Mouse (Mus musculus) lung, embryonic 14.5 days (tissue): ENCODE data around the gene Wfdc12. TPM values are rescaled to one million over a fixed set of nuclear protein-coding genes. Genes with fewer than 3 reads are reported as not detected.

Source experiments
- ATAC-seq: fragments of 200-750 bp; cut with Nextera tagmentation; 2 replicates; pipeline ENCODE4 v1.8.0; 2017; ENCODE audit warnings: mild to moderate bottlenecking, moderate TSS enrichment, moderate library complexity; ENCODE audit not compliant: insufficient read depth
- DNase-seq: peaks from one replicate; pipeline ENCODE4 v3.0.0-alpha.2; 2015
- H3K27ac ChIP-seq: fragments of 300-500 bp; sonication (generic); 2 replicates; pipeline ENCODE4 v1.5.1; 2014; ENCODE audit warnings: low read depth, mild to moderate bottlenecking, moderate library complexity
- H3K27me3 ChIP-seq: fragments of 300-500 bp; sonication (generic); 2 replicates; pipeline ENCODE4 v1.6.1; 2014; ENCODE audit warnings: low read length, control low read depth; ENCODE audit not compliant: insufficient read depth
- H3K36me3 ChIP-seq: fragments of 300-500 bp; sonication (generic); 2 replicates; pipeline ENCODE4 v1.6.1; 2014; ENCODE audit warnings: control low read depth; ENCODE audit not compliant: insufficient read depth
- H3K4me1 ChIP-seq: fragments of 300-500 bp; sonication (generic); 2 replicates; pipeline ENCODE4 v1.6.1; 2014; ENCODE audit warnings: antibody characterized with exemption, control low read depth; ENCODE audit not compliant: insufficient read depth
- H3K4me2 ChIP-seq: fragments of 300-500 bp; sonication (generic); 2 replicates; pipeline ENCODE4 v1.6.1; 2014; ENCODE audit warnings: mild to moderate bottlenecking
- H3K4me3 ChIP-seq: fragments of 300-500 bp; sonication (generic); 2 replicates; pipeline ENCODE4 v1.5.1; 2014; ENCODE audit warnings: low read depth, low read length
- H3K9ac ChIP-seq: fragments of 300-500 bp; sonication (generic); 2 replicates; pipeline ENCODE4 v1.6.1; 2014
- H3K9me3 ChIP-seq: fragments of 300-500 bp; sonication (generic); 2 replicates; pipeline ENCODE4 v1.6.1; 2016; ENCODE audit warnings: low read depth, low read length, control low read depth
- CTCF ChIP-seq: IDR thresholded peaks from 2 replicates; pipeline ENCODE4 v1.5.1; 2016; ENCODE audit warnings: antibody characterized with exemption, low read depth
- WGBS: fragments of 180-500 bp; shearing (Covaris S2); extraction: QIAGEN DNeasy Blood & Tissue Kit; methylation state at CpG from one replicate; pipeline ENCODE4 v1.1.7; 2014; 5-methylcytosine and 5-hydroxymethylcytosine counted together
- polyA plus RNA-seq: library from polyadenylated mRNA; unstranded; fragments of >200 nt; fragmentation: Nextera tagmentation; extraction: Ambion mirVana; gene quantifications from 2 replicates; pipeline ENCODE4 v1.2.1, GENCODE M21; 2014

Wfdc12 gene
- polyA plus RNA-seq, 1 experiment from 2014 or later = not detected

DNA sequence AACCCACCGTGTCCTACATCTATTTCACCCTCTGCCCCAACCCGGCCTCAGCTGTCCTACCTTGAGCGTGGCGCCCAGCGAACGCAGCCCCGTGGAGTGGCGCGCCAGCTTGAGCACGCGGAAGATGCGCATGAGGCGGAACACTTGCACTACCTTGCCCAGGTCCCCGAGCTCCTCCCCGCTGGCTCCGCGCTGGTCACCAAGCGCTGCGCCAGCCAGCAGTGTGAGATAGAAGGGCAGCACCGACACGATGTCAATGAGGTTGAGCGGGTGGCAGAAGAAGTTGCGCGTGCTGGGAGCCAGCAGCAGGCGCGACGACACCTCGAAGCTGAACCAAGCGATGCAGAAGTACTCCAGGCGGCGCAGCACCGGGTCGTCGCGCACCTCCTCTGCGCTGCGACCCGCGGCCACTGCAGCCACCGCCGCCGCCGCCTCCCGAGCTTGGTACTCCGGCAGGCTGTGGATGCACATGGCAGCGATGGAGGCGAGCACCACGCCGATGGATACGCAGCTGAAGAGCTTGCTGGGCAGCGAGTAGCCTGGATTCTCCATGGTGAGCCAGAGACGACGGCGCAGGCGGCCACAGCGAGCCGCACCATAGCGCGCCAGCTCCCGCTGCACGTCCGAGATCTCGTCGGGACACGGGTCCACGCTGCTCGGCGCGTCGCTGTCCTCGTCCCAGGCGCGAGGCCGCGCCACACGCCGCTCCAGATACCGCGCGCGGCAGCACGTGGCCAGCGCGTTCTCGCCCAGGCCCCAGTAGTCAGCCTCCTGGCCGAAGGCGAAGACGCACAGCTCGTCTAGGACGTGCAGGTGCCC is 22.4 kb downstream of the Wfdc12 start:
- Histone ChIP-seq H3K4me3 (peak overlapping the region; percentile 35), H3K4me2 (peak overlapping the region; percentile 62), H3K27me3 (peaks cover 62% of the 10 kb centered on the region), H3K9me3 (no peaks in the 10 kb centered on the region), H3K9ac (no peak overlapping the region), H3K4me1 (no peaks in the 10 kb centered on the region), H3K27ac (no peak overlapping the region), H3K36me3 (no peaks in the 10 kb centered on the region)
- WGBS = 12% methylated on average over 86 of the region's 90 CpGs
- peak; percentile 42; the same call in 1 of the 2 replicates for ATAC-seq
- DNase-seq = peak; percentile 20
- TF ChIP-seq CTCF = no peak

DNA sequence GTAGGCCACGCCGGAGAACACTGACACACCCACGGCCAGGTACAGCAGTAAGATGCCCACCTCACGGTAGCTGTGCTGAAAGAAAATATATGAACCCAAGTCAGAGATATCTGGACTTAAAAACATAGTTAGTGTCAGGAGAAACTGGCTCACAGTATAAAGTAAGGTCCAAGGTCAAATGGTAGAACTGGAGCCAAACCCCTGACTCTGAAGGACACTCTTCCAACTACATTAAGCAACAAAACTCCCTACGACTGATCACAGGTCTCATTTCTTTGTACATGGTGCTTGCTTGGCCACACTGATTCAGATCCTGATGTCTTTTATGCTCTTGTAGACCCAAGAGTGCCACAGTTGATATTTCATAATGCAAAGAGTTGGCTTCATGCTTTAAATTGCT is 25.5 kb downstream of the Wfdc12 start:
- H3K4me2 ChIP-seq = no peak overlapping the region
- DNase-seq = no peak

DNA sequence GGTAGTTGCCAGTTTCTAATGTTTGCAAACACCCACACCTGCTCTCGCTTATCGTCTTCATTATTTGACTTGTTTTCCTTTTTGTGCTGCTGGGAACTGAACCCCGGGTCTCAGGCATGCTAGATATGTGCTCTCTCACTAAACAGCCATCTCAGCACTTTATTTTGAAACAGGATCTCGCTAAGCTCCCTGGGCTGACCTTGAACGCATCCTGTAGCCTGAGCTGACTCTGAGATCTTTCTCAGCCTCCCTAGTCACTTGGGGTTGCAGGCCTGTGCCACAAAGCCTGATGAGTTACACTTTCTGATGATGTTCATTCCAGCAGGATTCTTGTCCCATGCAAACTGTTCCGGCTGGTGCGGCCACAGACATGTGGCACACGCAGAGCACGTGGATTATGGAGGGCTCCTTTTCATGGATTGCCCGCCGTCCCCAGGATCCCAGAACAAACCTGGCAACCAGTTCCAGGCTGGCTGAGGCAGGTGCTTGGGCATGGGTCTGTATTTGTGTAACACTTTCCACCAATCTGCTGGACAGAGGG is 28.8 kb downstream of the Wfdc12 start:
- TF ChIP-seq CTCF = no peak
- DNase-seq (no peak), ATAC-seq (no peak)
- Histone ChIP-seq H3K9ac (no peak overlapping the region), H3K9me3 (no peaks in the 10 kb centered on the region), H3K4me2 (no peak overlapping the region), H3K27me3 (peaks cover 9% of the 10 kb centered on the region; the same call in 1 of the 2 replicates), H3K4me1 (no peaks in the 10 kb centered on the region), H3K27ac (no peak overlapping the region), H3K4me3 (no peak overlapping the region), H3K36me3 (no peaks in the 10 kb centered on the region)
- 67% methylated on average over 11 of the region's 11 CpGs for WGBS

More for the DNA sequence above, 25.5 kb downstream of the Wfdc12 start:
- H3K27ac ChIP-seq = no peak overlapping the region
- no peak overlapping the region for H3K9ac ChIP-seq
- no peaks in the 10 kb centered on the region for H3K4me1 ChIP-seq
- 85% methylated on average over 5 of the region's 5 CpGs for WGBS
- H3K36me3 ChIP-seq = no peaks in the 10 kb centered on the region
- no peak for TF ChIP-seq CTCF
- no peak overlapping the region for H3K4me3 ChIP-seq
- no peak for ATAC-seq
- H3K27me3 ChIP-seq = peaks cover 41% of the 10 kb centered on the region
- H3K9me3 ChIP-seq = no peaks in the 10 kb centered on the region

DNA sequence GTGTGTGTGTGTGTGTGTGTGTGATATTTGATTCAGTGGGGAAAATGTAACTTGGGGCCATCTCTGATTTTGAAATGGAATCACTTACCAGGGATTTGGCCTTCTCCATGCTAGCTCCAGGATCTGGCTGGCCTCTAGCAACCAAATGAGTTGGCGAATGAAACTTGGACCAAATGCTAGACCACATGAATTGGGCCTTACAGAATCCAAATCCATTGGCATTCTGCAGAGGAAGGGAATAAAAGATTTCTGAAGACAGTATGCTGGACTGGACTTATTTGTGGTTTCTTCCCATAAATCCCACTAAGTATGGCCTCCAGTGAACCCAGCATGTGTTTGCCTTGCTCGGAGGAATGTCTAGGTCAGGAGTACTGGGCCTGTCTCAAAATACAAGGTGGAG is 31.6 kb downstream of the Wfdc12 start:
- Histone ChIP-seq H3K27me3 (no peaks in the 10 kb centered on the region), H3K4me3 (no peak overlapping the region), H3K4me2 (no peak overlapping the region), H3K4me1 (no peaks in the 10 kb centered on the region), H3K9me3 (no peaks in the 10 kb centered on the region), H3K36me3 (peaks cover 3% of the 10 kb centered on the region; the same call in 1 of the 2 replicates), H3K9ac (no peak overlapping the region), H3K27ac (no peak overlapping the region)
- ATAC-seq (no peak), DNase-seq (no peak)
- no peak for TF ChIP-seq CTCF
- 86% methylated on average over 2 of the region's 2 CpGs for WGBS

DNA sequence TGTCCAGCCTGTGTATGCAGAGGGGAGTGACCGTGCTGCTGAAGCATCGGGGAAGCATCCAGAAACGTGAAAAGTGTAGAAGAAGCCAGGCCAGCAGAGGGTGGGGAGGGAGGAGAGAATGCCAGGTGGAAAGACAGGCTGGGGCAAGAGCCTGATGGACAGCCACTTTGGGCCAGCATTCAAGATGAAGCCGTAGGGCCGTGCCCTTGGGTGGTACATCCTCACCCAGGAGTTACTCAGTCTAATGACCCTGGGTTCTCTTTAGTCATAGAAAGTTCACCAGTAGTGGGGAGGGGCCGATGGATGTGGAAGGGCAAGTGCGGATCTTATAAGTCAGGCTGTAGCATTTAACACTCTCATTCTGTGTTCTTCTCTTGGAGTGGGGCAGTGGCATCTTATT is 34.2 kb downstream of the Wfdc12 start:
- H3K4me3 ChIP-seq = no peak overlapping the region
- no peaks in the 10 kb centered on the region for H3K27me3 ChIP-seq
- H3K4me2 ChIP-seq = no peak overlapping the region
- TF ChIP-seq CTCF = no peak
- no peaks in the 10 kb centered on the region for H3K9me3 ChIP-seq
- WGBS = 86% methylated on average over 7 of the region's 7 CpGs
- H3K9ac ChIP-seq = no peak overlapping the region
- DNase-seq (no peak), ATAC-seq (no peak)
- H3K4me1 ChIP-seq = no peaks in the 10 kb centered on the region
- H3K36me3 ChIP-seq = peaks cover 22% of the 10 kb centered on the region
- H3K27ac ChIP-seq = no peak overlapping the region

DNA sequence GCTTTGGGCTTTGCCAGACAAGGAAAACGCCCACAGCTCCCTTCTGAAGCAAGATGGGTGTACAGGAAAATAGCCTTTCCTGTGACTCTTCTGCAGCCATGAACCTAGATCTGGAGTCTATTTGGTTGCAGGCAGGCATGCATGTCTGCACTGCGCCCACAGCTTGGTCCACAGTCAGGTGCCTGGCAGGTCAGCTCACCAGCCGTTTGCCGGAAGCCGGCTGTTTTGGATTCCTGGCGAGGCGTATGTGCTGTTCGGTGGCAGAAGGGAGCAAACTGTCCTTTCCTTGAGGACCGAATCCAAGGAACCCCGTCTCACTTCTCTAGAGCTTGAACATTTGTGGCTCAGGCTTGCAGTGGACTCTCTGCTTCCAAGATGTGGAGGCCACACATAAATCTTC is 36.4 kb downstream of the Wfdc12 start:
- no peak for DNase-seq
- ATAC-seq = no peak
- WGBS = 92% methylated on average over 10 of the region's 10 CpGs
- no peak overlapping the region for H3K4me2 ChIP-seq
- no peak for TF ChIP-seq CTCF
- H3K27me3 ChIP-seq = no peaks in the 10 kb centered on the region
- no peak overlapping the region for H3K4me3 ChIP-seq
- no peaks in the 10 kb centered on the region for H3K9me3 ChIP-seq
- H3K9ac ChIP-seq = no peak overlapping the region
- H3K27ac ChIP-seq = no peak overlapping the region
- H3K4me1 ChIP-seq = no peaks in the 10 kb centered on the region
- H3K36me3 ChIP-seq = peaks cover 22% of the 10 kb centered on the region

DNA sequence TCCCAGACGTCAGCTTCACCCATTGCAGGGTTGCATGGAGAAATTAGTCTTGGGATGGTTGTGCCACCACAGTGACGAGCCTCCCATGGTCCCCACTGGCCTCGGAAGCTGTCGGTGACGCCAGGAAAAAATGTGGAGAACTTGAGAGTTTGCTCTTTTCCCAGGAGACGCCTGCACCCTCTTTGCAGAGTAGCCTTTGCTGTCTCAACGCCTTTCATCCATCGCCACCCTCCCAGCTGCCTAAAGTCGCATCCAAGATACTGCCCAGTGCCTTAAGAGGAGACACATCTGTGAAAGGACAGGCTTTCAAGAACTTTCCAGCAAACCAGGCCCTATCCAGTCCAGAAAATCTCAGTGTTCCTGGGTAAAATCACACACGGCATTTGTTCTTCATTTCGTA is 38.1 kb downstream of the Wfdc12 start:
- H3K4me3 ChIP-seq = no peak overlapping the region
- H3K9ac ChIP-seq = no peak overlapping the region
- H3K27ac ChIP-seq = no peak overlapping the region
- ATAC-seq (no peak), DNase-seq (no peak)
- no peak for TF ChIP-seq CTCF
- no peaks in the 10 kb centered on the region for H3K27me3 ChIP-seq
- no peaks in the 10 kb centered on the region for H3K9me3 ChIP-seq
- no peaks in the 10 kb centered on the region for H3K4me1 ChIP-seq
- 82% methylated on average over 11 of the region's 11 CpGs for WGBS
- H3K36me3 ChIP-seq = peaks cover 22% of the 10 kb centered on the region
- no peak overlapping the region for H3K4me2 ChIP-seq
